Mouse (Mus musculus) MEL (cell line): ENCODE results near the gene Hrh2.

Experiments used
- BHLHE40 ChIP-seq: IDR thresholded peaks from 2 replicates; pipeline ENCODE4 v1.6.1; 2012; ENCODE audit warnings: low read depth, mild to moderate bottlenecking, inconsistent platforms, low read length, improper control_type of control experiment, borderline replicate concordance
- CTCF ChIP-seq, 3 experiments: IDR thresholded peaks in 2 of 3; conservative IDR thresholded peaks in 1 of 3; 2 replicates each; pipeline ENCODE4 v1.5.1; 2011 to 2012; ENCODE audit warnings: low read length in 3 of 3, low read depth in 2 of 3, mild to moderate bottlenecking in 2 of 3, improper control_type of control experiment in 1 of 3, inconsistent platforms in 1 of 3, mixed read lengths in 1 of 3, moderate library complexity in 1 of 3; ENCODE audit not compliant: control insufficient read depth in 1 of 3, insufficient read depth in 1 of 3, poor library complexity in 1 of 3, severe bottlenecking in 1 of 3
- MAZ ChIP-seq: IDR thresholded peaks from 2 replicates; pipeline ENCODE4 v1.6.1; 2012; ENCODE audit warnings: low read depth, mild to moderate bottlenecking, inconsistent platforms, low read length, improper control_type of control experiment
- MEF2A ChIP-seq: IDR thresholded peaks from 2 replicates; pipeline ENCODE4 v1.6.1; 2014; ENCODE audit warnings: low read depth, mild to moderate bottlenecking, inconsistent platforms, low read length, improper control_type of control experiment; ENCODE audit not compliant: poor library complexity, insufficient replicate concordance, severe bottlenecking; ENCODE audit errors: extremely low read depth
- MYB ChIP-seq: IDR thresholded peaks from 2 replicates; pipeline ENCODE4 v1.6.1; 2011; ENCODE audit warnings: mild to moderate bottlenecking, low read depth, low read length, improper control_type of control experiment
- MYC ChIP-seq: IDR thresholded peaks from 2 replicates; pipeline ENCODE4 v1.6.1; 2011; ENCODE audit warnings: low read depth, mild to moderate bottlenecking, low read length, improper control_type of control experiment, moderate library complexity
- POLR2AphosphoS5 ChIP-seq: IDR thresholded peaks from 2 replicates; pipeline ENCODE4 v1.6.1; 2012; ENCODE audit warnings: low read depth, borderline replicate concordance, mild to moderate bottlenecking, inconsistent platforms, low read length, moderate library complexity, mixed read lengths
- RAD21 ChIP-seq: IDR thresholded peaks from 2 replicates; pipeline ENCODE4 v1.6.1; 2011; ENCODE audit warnings: mild to moderate bottlenecking, low read depth, low read length, improper control_type of control experiment
- TAL1 ChIP-seq: IDR thresholded peaks from 2 replicates; pipeline ENCODE4 v1.6.1; 2012; ENCODE audit warnings: mild to moderate bottlenecking, inconsistent platforms, low read length, moderate library complexity, mixed read lengths
- TBP ChIP-seq: IDR thresholded peaks from 2 replicates; pipeline ENCODE4 v1.8.0; 2011; ENCODE audit warnings: low read depth, low read length, improper control_type of control experiment
- ZC3H11A ChIP-seq: IDR thresholded peaks from 2 replicates; pipeline ENCODE4 v1.6.1; 2012; ENCODE audit warnings: low read depth, mild to moderate bottlenecking, inconsistent platforms, low read length, improper control_type of control experiment

DNA sequence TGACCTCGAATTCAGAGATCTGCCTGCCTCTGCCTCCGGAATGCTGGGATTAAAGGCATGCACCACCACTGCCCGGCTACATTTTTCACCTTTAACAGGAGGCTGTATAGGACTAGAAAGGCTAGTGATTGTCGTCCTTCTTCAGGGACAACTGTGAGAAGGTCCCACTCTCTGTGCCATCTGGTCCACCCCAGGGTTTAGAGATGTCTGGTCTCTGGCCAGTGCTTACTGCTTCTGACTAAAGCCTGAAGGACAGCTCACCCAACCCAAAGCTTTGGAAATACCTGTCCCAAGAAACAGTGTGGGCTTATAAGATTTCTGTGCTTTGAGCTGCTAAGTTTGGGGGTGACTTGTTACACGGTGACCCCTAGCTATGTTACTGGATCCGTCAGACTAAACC lies 21.6 kb upstream of the Hrh2 start:
- TF ChIP-seq MYC (no peak), RAD21 (no peak), CTCF (IDR thresholded peaks at IDR 0.05 in 2 of 3, conservative IDR thresholded peaks at IDR 0.05 in 1 of 3; ENCODE audit: control insufficient read depth in 1 of 3, insufficient read depth in 1 of 3, low read depth in 2 of 3, low read length in 3 of 3, poor library complexity in 1 of 3, severe bottlenecking in 1 of 3) (no peak), BHLHE40 (no peak), MEF2A (no peak), POLR2AphosphoS5 (no peak), MYB (no peak), TAL1 (no peak), MAZ (no peak), ZC3H11A (no peak), TBP (no peak)
